Mouse (Mus musculus): ENCODE data around the gene 1700016K19Rik.

DNA sequence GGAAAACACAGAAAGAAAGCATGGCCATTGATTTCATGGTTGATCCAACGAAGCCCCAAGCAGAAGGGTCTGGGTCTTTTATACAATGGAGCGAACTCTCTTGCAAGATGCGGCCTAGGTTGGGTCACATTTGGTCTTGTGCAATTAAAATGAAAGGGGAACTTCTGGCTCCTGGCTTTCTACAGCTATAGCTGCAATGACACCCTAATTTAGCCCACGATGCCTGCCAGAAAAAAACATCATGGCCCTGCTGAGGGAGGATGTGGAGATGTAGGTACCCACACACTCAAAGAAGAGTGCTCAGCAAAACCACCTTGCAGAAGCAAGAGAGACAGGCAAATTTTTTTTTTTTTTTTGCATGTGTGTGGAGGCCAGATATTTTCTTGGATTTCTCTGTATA lies 34.1 kb downstream of the 1700016K19Rik start:
- no peak for TF ChIP-seq POLR2A (IDR thresholded peaks at IDR 0.05; ENCODE audit: extremely low read depth, insufficient read depth, low read length)
- TF ChIP-seq CTCF (IDR thresholded peaks at IDR 0.05; ENCODE audit: low read depth, low read length) = no peak

Data from liver, adult 2 months (tissue).